Mouse (Mus musculus) ES-Bruce4 (cell line): ENCODE data around the gene Ogfod2.

Source experiments
- CTCF ChIP-seq: IDR thresholded peaks from one replicate; pipeline ENCODE4 v1.8.1; 2011; ENCODE audit warnings: low read depth, low read length
- EP300 ChIP-seq: IDR thresholded peaks from 2 replicates; pipeline ENCODE4 v1.6.1; 2011; ENCODE audit warnings: low read depth, low read length; ENCODE audit not compliant: insufficient read depth

DNA sequence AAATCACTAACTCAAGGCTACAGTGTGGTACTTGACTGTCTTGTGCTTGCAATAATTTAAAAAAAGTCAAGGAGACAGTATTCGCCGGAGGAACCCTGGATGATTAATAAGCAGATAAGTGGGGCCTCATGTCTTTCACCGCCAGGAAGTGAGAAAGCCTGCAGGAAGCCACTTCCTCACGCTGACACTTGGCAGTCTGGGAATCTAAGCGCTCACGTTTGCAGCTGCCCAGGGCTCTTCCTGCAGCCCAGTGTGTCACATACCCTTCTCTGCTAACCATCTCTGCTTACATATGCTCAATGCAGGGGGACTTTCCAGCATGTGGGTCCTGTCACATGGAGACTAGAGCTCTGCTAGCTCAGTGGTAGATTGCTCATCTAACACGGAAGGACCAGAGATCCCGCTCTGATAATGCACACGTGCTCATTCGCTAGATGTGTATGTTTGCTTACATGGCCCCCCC lies 37.2 kb upstream of the Ogfod2 start:
- TF ChIP-seq CTCF (no peak), EP300 (no peak)
